Mouse (Mus musculus) CD4-positive helper T cell, adult 2 months (primary cell): ENCODE measurements around the gene Ufd1.

Experiments used
- DNase-seq: peaks from one replicate; pipeline ENCODE4 v3.0.0-alpha.2; 2012; ENCODE audit warnings: low read depth, missing footprints, low spot score

Ufd1 gene

DNA sequence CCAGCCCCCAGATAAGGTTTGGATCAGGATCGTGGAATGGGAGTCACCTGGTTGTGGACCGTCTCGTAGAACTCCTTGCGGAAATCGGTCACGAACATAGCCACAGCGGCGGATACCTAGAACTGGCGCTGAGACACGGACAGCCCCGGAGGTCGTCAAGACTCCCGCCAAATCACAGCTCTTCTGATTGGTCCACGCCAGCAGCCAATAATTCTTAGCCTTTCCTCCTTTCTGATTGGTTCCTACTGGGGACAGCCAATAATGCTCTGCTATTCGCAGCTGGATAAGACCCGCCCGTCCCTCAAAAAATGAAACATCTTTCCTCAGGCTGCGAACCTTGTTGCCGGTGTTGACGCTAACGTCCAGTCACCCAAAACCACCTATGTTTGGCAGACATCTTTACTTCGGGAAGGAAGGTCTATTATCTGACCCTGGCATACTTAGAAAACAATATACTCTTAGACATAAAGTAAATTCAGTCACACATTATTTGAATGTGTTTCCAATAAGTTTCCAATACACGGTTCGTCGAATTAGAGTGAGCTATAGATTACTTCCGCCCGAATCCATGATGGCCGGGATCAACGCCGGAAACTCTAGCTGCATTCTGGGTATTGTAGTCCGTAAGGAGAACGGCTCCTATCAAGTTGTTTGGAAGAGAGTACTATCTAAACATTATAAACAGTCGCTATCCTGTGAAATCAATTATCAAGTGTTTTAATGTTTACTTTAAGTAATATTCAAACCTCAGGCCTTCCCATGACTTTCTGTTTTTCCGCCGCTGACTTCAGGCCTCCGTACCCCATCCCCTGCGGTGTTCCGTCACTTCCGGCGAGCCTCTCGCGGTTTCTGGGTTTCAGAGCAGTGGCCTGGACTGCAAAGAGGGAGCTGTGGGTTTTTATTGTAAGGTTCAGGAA is at the start of gene Ufd1, which contains the start of gene Cdc45:
Gene Ufd1, plus strand, starts transcription at position 312 of the 917 bp plus-strand sequence.
Gene Cdc45, minus strand, starts transcription at position 520 of the 917 bp plus-strand sequence.
- DNase-seq, result peak; percentile 96

GRCm38 (mm10) chr16:18762960-18763359 is 48.6 kb upstream of the Ufd1 start:
- no peak for DNase-seq

DNA sequence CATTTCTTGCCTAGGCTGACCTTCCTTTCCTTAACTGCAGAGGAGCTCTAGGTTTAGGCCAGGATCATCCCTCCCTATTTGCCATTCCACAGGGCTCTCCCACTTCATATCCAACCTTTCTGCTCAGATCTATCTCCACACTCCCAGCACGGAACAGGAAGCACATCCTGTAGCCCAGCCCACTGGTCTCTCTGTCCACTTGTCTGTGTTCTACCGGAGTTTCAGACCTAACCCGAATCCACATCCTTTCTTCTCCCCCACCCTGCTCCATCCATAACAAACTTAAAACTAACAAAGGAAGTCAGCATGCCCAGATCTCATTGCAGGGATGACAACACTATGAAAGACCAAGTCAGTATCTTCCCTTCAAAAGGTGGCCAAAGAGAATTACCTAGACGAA is 45.2 kb upstream of the Ufd1 start:
- no peak for DNase-seq

- no peak for DNase-seq
Measured at GRCm38 (mm10) chr16:18769501-18769900, 42.1 kb upstream of the Ufd1 start.

DNA sequence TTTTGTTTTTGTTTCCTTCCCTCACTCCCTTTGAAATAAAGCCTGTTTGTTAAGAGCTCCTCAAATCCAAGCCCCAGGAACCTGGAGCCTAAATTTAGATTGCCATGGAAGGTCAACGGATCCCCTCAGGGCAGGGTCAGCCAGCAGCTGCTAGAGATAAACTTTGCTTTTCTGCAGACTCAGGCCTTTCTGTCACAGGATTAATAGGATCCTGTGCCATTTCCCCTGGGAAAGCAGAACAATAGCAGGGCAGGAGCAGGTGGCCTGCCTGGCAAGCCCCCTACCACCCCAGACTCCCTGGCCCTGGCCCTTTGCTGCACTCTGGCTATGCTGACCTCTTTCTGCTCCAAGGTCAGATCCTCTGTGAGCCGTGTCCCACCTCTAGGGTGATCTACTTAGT is 37.6 kb upstream of the Ufd1 start:
- DNase-seq, result no peak

- DNase-seq, result no peak
Measured at GRCm38 (mm10) chr16:18775621-18776555, 35.7 kb upstream of the Ufd1 start.

DNA sequence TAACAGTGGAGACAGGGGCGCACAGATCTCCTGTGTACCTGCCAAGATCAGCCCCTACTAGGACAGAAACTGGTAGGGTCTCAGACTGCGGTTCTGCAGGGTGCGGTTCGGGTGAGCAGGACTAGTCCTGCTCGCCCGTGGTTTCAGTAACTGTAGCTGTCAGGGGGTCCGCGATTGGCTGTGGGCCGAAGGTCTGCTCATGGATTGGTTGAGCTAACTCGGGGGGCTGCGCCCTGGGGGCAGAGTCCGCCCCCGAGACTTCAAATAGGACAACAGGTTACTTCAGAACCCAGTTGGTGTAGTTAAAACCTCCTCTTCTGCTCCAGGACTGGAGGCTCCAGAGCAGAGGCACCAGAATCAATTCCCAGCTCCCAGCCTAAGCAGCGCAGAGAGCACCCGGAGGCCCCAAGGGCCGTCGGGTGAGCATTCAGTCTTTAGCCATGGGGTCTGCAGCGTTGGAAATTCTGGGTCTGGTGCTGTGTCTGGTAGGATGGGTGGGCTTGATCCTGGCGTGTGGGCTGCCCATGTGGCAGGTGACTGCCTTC is 35.0 kb upstream of the Ufd1 start, which contains the start of gene Cldn5:
Gene Cldn5, plus strand, starts transcription at position 292 of the 545 bp plus-strand sequence.
- DNase-seq, result no peak

GRCm38 (mm10) chr16:18777101-18778080 is 34.2 kb upstream of the Ufd1 start:
- DNase-seq, result no peak

DNA sequence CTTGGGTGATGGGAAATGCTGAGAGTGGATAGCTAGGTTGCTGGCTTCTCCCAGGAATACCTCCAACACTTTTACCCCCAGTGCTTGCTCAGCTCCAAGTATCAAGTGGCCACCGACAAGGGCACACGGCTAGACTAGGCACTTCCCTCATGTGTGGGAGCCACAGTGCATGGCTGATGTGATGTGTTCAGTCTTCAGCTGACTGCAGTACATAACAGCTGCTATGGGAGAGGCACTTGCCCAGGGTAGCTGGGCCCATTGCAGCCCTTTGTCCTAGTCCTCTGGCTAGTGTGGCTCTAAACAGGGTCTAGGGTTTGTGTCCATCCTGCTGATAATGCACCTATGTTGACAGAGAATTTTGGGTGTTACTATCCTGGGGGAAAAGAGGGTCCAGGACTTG is 33.1 kb upstream of the Ufd1 start:
- DNase-seq, result no peak

DNA sequence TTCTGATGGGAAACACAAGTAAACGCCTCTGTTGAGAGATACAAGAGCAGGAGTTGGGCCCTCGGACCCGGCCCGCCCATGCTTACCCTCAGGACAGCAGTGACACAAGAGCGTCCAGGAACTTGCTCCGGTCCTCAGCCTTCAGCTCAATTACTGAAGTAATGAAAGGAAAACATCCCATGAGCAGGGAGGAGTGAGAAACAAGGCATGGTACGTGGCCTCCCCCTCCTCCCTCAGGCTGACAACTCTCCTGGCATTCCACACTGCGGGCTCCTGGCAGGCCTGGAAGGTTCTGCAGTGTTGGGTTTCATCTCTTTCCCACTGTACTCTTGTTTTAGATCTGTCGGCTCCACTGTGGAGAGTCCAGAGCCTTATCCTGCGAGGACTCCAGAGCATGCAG is 29.8 kb upstream of the Ufd1 start:
- no peak for DNase-seq

DNA sequence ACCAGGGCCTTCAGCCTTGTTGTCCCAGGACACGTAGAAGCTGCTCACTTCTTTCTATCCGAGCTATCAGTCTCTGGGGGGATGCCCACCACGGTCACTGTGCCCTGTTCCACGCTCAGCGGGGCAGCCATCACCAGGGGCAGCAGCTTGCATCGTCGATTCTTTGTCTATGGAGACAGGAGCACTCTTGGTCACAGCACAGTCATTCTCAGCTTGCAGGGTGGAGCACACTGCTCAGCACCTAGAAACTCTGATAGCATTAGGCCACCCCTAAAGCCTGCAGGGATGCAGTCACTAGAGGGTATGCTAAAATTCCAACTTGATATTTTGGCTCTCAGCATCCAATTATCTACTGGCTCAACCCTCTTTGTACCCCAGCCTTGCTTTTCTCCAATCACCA is 26.6 kb upstream of the Ufd1 start:
- no peak for DNase-seq

- no peak for DNase-seq
Measured at GRCm38 (mm10) chr16:18785485-18785884, 26.1 kb upstream of the Ufd1 start.

DNA sequence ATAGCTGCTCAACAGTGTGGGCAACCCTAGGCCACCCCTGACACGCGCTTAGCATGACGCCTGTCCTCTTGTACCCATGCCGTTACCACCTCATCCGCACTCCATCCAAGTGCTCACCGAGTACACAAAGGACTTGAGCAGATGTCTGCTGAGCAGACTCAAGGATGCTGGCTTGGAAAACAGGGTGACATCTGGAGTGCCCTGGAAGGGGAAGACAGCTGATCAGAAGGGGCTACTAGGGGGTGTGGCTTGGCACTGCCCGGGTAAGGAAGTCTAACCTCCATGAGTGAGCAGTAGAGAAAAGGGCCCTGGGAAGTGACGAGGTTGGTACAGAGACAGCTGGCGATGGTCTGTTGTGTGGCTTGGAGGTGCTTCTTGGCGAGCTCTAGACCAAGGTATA is 24.9 kb upstream of the Ufd1 start:
- DNase-seq, result no peak

DNA sequence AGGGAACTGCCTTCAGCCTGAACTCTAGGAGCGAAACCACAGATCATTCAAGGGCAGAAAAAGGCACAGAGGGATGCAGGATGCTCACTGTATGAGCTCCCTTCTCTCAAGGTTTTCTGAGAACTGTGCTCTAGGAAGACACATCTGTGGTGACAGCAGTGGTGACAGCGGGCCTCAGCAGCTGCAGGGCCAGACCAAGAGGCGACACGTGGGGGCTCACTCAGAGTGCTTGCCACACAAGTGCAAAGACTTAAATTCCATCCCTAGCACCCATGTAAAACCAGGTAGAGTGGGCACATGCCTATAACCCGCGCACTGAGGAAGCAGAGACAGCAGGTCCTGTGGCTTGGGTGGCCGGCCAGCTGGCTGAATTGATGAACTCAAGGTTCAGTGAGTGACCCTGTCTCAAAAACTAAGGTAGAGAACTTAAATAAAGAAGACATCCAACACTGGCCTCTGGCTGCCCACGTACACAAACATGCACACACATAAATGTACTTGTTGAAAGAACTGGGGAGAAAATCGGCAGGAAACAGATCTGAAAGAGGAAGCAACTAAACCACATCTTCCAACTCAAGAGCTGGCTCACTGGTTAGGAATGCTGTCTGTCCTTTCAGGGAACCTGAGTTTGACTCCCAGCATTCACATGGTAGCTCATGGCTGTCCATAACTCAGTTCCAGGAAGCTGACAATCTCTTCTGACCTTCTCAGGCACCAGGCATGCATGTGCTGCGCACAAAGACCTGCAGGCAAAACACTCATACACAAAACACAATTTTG is 22.8 kb upstream of the Ufd1 start:
- DNase-seq, result no peak

DNA sequence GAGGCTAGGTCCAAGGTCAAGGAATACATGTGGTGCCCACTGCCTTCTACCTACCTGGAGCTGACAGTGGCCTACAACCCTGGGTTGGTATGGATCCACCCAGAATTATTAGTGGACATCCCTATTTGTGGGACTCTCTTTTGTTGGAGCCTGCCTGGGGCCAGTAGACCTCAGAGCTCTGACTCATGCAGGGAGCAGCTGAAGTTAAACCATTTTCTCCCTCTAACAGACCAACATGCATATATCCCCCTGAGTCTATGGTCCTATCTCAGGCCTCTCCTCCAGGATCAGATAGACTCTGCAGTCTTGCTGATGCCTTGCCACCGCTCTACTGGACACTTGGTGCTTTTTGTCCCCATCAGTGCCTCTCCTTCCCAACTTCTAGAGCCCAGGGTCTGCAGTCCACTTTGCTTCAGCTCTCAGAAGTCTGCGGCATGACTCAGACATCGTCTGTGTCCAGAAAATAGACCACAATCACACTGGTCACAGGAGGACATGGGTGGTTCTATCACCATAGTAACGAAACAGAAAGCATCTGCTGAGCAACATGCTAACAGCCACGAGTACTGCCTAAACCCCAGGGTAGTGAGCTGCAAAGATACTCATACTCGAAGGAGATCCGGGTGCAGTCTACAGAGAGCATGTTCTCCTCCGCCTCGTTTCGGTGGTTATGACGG is 16.2 kb upstream of the Ufd1 start:
- no peak for DNase-seq

GRCm38 (mm10) chr16:18796645-18797044 is 14.9 kb upstream of the Ufd1 start:
- no peak for DNase-seq

DNA sequence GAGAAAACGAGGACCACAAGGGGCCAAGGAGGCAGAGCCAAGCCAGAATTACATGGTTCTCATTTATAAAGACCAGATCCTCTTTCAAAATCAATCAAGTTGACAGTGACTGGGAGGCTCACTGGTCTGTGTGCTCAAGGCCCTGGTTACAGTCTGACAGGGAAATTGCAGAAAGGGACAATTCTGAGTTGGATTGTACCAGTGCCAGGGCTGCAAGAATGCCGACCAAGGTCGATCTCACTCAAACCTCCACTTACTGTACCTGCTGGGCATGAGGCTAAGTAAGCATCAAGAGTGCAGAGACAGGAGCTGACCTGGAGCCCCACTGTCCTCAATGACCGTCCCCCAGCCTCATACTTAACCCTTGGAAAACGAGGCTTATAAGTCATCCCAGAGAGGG is 13.4 kb upstream of the Ufd1 start:
- DNase-seq, result no peak

- DNase-seq, result no peak
Measured at GRCm38 (mm10) chr16:18798841-18799240, 12.7 kb upstream of the Ufd1 start.

DNA sequence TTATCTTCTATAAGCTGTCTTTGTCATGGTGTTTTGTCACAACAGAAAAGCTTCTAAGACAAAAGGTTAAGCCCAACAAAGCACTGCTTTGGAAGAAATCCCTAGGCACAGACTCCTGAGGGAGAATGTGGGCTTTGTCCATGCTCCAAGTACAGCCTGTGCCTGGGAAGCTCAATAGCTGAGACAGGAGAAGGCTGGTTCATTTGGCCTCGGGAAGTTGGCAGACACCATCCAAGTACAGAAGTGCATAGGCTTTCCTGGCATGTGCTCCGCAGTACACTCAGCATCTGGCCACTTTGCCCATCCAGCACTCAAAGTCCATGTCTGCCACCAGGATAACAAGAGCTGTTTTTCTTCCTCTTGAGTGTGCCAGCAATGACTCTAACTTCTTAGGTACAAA is 5.8 kb upstream of the Ufd1 start:
- DNase-seq, result no peak
